Mouse (Mus musculus) cerebellum, adult 18-20 months (tissue): ENCODE results near the gene Btn1a1.

Experiments used
- DNase-seq, 2 experiments: peaks; one replicate each; pipeline ENCODE4 v3.0.0; 2021

Gene Btn1a1

DNA sequence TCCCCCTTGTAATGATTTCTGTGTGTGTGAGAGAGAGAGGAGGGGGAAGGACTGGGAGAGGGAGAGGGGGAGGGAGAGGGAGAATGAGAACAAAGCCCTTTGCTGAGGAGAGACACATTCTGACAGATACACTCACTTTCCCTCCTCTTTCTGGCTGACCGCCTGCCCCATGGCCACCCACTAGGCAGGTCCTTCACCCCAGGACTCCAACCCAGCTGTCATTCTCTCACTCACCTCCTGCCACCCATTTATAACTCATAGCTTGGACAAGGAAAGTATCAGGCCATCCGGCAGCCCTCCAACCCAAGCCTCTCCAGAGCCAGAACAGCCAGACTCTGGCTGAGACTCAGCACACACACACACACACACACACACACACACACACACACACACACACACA, 10.0 kb upstream of the Btn1a1 start:
- no peak for DNase-seq

DNA sequence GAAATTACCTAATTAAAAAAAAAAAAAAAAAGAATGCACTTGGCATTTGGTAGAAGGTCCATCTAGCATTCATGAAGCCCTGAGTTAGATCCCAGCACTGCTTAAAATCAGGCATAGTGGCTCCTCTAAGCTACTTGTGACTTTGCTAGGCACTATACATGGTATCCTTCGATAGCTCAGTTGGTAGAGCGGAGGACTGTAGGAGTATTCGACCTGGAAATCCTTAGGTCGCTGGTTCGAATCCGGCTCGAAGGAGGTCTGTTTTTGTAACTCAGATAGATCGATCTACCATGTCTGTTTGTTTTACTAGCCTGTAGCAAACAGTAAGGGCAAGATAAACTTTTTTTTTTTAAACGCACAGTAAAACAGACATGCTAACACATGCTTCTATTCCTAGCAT, 1.2 kb upstream of the Btn1a1 start:
- DNase-seq, result peak; percentile 58 to 70

DNA sequence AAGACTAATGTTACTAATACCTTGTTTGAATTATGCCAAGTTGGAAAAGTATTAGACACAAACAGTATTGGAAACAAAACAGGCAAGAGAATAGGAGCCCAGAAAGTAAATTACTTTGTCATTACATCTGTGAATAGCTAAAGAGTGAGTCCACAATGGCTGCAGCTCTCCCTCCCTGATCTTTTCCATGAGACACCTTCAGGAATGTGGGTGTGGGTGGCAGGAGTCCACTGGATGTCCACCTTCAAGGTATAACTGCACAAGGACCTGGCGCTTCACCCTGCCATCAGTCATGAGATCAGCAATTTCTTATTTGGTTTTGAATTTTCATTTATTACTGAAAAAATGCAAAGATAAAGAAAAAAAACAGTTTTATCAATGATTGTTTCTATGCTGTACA, 605 bp upstream of the Btn1a1 start:
- no peak for DNase-seq

DNA sequence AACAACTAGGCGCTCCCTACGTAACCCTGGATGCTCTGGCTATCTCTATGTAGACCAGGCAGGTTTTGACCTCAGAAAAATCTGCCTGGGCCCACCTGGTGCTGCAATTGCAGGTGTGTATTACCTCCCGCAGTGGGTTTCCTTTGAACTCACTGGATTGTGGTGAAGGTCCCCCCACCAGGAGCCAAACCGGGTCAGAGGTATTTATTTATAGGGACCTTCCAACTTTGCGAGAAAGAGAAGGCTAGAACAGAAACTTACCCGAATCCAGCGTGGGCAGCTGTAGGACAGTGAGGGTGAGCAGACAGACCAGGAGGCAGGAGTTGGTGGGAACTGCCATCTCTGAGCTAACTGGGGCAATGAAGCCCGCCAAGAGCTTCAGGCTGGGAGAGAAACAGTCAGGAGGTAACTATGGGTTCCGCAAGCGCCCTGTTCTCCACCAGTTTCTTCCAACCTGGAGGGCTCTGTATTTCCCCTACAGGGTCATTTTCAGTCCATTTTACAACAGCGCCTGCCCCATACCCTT, 797 bp downstream of the Btn1a1 start:
- no peak for DNase-seq

DNA sequence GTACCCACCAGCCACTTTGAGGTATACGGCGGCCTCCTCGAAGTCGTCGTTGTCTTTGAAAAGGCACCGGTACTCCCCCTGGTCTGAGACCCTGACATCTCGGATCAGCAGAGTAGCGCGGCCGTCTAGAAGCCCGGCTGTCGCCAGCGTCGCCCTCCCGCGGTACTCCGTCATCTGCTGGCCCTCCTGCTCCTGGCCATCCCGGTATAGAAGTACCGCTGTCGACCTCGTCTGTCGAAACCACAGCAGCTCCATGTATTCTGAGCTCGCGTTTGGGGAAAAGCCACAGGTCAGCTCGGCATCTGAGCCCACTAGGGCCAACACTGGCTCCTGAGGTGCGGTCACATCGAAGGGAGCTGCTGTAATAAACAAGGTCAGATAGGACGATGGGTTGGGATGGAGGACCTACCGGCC, 1.5 kb downstream of the Btn1a1 start:
- DNase-seq, result peak; percentile 63 to 66

DNA sequence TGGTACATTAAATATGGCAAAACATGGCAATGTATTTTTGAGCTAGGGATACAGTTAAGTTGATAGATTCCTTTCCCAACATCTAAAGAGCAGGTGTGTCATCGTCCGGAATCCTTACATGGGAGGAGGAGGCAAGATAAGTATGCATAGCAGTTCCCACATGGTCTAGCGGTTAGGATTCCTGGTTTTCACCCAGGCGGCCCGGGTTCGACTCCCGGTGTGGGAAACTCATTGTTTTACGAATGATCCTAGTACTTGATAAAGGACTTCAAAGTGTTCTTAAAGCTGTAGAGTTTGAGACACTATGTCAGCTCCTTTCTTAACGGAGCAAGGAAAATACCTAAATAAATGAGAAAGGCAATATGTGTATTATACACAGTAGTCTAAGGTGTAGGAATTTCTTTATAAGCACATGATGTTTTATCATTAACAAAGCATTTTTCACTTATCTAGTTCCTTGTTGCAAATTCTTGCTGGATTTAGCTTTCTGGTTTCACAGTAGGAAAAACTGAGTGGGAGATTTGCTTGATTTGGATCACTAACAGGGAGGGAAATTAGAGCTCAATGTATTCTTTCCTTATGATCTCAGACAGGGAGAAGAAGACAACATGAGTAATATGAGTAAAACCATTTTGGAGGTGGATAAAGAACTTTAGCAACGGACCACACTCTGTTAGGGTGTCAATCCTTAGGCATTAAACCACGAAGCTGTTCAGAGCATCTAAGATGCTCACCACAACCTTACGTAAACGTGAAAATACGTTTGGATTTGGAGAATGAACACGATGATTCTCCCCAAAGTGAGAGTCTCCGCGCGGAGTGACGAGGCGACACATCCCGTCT, 2.1 kb downstream of the Btn1a1 start:
- DNase-seq, result peak; percentile 78 to 87

DNA sequence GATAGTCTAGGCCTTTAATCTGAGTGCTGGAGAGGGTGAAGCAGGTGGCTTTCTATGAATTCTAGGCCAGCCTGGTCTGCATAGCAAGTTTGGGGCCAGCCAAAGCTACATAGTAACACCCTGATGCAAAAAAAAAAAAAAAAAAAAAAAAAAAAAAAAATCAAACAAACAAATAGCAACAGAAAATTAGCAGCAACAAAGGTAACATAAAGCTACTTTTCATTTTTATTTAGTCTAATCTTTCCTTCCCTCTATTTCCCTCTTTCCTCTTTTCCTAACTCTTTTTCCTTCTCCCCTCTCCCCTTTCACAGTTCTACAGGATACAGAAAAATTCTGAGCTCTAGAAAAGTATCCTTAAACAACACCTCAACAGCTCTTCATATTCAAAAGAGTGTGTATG, 3.0 kb downstream of the Btn1a1 start:
- no peak for DNase-seq

DNA sequence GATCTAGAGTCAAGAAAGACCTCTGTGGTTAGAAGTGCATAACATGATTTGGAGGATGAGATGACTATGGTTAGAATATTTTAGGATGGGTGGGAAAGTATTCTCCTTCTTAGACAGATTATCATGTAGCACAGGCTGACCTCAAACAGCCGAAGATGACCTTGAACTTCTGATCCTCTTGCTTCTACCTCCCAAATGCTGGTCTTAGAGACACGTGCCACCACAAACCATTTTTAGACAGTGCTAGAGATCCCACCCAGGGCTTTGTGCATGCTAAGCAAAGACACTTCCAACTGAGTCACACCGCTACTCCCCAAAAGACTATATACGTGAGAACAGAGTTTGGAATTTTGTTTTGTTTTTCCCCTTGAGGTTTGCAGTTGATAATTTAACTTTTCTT, 3.6 kb downstream of the Btn1a1 start:
- DNase-seq, result no peak

DNA sequence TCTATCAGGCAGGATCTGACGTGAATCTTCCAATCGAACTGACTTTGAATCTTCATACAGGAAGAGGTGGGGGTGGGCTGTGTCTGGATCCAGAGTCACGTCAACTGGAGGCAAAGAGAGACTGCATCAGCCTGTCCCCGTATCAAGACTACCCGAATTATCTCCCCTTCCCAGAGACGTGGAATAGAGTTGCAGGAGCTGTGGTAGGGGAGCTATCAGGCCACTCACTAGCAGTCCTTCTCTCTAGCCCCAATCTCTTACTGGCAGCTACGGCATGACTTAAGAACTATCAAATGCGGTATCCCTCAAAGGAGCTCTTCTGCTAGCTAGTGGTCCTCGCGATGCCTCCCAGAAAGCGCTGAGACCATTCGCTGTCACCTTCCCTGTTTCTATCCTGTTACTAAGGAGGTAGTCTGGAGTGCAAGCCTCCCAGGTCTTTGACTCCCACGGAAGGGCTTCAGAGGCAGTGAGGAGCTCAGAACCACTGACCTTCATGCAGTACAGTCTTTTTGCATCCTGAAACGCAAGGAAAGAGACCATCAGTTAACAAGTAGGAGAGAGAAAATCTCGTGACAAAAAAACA, 6.3 kb downstream of the Btn1a1 start:
- no peak for DNase-seq

DNA sequence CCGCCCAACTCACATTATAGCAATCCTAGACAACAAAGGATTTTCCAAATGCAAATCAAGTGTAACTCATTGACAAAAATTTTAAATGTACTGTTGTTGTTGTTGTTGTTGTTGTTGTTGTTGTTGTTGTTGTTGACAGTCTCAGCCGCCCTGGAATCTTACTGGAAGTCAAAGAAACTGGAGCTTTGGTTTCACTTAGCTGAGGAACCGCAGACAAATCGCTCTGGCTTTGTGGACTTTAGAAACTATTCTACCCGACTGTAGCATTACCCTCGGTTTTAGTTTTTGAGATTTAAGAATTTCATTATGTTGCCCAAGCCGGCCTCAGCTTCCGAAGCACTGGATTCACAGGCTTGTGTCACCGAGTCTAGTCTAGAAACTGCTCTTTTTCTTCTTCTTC, 11.8 kb downstream of the Btn1a1 start:
- DNase-seq, result no peak

DNA sequence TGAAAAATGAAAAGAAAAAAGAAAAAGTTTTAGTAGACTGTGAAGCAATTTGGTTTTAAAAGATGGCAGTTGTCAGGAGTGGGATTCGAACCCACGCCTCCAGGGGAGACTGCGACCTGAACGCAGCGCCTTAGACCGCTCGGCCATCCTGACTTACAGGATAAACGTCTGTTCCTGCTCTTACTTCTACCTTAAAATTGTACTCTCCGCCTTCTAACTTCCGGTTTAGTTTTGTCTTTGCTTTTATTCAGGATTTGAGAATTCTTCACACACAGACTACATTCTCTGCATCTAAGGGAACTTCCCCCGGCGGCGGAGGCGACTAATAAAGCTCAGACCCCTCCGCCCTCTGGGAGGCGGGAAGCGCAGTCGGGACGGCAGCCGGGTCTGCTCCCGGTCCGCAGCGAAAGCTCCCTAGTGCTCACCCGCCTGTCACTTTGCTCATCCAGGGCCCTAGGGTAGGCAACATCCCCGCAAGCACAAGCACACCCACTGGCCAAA, 12.3 kb downstream of the Btn1a1 start:
- DNase-seq, result peak; percentile 65 to 81

DNA sequence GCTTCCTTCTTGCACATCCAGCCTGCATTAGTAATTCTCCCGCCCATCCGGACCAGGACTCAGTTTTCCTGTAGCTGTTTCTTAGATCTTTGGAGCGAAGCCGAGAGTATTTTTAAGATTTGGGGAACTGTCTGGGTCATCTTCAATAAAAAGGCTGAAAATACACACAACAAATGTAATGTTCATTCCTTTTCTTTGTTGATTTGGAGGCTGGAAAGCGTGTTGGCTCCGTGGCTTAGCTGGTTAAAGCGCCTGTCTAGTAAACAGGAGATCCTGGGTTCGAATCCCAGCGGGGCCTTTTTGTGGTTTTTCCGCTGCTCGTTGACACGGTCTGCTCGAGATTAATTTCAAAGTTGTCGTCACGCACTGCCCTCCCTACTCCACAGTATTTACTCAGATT, 15.3 kb downstream of the Btn1a1 start:
- DNase-seq, result peak; percentile 87 to 91

DNA sequence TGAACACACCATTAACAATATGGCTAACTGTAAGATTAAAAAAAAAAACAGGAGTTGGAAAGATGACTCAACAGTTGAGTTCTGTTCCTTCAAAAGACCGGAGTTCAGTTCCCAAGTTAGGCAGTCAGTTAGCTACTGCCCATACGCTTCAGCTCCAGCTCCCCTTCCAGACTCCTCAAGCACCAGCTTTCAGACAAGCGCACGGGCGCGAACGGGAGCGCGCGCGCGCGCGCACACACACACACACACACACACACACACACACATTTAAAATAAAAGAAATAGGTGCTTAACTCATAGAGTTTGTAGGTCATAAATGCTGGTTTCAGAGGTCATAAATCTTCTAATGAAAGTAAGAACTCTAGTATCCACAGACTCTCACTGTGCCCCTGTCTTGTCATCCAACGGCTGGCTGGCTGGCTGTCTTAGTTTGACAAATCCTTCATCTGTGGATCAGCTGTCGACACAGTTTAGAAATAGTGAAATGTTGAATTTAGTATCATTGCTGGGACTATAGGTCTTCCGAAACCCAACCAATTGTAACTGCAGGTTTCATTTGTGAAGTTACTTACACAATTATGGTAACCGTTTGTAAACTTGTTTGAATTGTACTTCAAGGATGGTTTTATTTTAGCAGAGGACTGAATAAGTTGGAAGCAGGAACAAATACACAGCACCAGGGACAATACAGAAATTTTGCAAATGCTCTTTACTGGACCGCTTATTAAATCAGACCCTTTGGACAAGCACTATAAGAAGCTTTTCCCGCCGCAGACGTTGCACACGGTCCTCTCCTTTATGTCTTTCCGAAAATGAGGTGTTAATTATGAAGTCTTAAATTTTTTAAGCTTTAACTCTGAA, 16.2 kb downstream of the Btn1a1 start:
- peak; percentile 67 to 74 for DNase-seq

DNA sequence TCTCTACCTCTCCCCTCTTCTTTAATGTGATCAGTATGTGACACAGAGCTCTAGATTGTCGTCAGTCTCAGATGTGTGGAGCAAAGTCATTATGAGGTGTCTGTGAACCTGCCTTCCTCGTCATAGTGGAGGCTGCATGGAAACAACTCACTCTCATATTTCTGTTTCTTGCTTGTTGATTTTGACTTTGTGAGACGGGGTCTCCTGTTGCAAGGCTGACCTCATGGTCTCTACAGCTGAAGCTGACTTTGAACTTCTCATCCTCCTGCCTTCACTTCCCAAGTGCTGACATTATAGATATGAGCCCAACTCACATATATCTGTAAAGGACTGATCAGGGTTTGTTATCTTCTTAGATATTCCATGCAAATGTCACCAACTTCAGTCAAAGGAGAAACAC, 16.9 kb downstream of the Btn1a1 start:
- DNase-seq, result no peak

DNA sequence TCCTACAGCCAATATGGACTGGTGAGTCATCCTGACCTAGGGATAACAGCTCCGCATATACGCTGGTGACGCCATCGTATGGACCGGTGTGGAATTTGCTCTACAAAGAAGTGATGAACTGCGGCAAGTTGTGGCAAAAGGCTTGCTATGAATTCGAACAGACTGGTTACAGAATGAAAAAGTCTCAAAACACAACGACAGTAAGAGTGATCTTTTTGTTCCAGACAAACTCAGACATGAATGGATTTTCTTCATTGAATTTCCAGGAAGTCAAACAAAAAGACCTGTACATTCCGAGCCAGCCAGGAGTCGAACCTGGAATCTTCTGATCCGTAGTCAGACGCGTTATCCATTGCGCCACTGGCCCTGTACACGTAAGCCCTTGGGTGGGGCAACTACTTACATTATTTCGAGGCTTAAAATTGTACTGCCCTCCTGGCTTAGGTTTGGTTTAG, 19.2 kb downstream of the Btn1a1 start:
- peak; percentile 77 to 92 for DNase-seq

DNA sequence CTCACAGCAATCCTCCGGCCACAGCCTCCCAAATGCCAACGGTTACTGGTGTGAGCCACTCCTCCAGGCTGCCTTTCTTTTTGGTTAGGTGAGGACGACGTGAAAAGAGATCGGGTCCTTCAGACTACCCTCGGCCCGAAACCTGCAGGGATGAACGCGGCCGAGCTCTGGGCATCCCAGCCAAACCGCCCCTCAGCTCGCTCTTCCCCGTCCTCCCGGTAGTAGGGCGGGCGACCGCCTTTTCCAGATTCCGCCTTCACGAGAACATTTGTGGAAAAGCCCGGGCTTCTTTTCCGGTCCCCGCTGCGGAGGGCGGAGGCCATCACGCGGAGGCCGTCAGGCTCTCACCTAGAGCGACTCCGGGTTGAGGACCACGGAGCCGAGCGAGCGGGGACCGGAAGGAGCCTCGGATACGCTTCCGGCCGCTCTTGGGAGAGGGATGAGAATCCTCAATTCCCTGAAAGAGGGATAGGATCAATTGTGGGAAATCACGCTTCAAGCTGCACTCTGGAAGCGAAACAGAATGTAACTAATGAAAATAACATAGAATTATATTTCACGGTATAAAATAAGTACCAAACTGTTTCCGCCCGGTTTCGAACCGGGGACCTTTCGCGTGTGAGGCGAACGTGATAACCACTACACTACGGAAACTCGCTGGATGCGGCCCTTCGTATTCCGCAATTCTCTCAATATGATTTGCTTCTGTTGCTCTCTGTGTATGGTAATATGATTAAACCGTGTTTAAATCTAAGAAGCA, 20.0 kb downstream of the Btn1a1 start:
- peak; percentile 82 to 93 for DNase-seq

DNA sequence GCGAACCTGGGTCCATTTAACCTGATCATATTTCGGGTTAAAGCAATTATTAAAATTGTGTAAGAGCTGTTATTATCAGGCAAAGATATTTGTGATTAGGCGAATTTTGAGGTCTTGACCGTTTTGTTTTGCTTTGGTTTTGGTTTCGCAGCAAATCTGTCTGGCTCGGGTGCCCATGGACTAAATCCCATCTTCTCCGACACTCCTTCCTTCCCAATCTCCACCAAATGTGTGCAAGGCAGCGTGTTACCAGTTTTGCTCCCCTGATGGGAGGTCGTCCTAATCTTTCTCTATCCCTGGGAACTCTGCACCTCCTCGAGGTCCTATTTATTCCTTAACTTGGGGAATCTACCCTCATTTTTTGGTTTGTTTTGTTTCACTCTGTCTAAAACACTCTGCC, 20.5 kb downstream of the Btn1a1 start:
- DNase-seq, result no peak

DNA sequence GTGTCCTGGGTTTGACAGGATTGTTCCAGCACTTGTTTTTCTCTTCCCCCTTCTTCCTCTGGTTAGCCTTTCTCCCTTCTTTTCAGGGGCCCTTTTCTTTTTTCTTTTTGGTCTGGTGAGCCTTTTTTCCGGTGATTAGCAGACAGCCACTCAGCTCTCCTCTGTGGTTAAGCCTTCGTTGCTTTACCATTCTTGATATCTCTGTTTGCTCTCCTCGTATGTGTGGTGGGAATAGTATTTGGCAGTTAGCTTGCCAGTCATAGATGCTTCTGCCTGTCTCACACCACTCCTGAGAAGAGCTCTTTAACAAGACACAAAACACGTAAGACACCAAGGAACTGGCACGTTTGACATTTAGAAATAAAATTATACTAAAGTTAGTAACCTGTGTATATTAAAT, 21.2 kb downstream of the Btn1a1 start:
- DNase-seq, result no peak

DNA sequence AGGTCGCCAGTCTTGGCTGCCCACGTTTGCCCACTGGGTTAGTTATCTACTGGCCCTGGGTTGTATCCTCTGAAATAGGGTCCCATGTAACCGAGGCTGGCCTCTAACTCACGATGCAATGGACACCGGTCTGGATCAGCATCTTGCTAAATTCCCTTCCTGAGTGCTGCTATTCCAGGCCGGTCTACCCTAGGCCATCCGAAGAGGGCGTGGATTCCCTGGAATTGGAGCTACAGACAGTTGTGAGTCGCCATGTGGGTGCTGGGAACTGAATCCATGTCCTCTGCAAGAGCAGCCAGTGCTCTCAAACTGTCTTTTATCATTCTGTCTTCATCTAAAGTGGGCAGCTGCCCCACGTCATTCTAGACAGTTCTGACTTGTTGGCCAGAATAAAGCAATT, 25.8 kb downstream of the Btn1a1 start:
- DNase-seq, result no peak

DNA sequence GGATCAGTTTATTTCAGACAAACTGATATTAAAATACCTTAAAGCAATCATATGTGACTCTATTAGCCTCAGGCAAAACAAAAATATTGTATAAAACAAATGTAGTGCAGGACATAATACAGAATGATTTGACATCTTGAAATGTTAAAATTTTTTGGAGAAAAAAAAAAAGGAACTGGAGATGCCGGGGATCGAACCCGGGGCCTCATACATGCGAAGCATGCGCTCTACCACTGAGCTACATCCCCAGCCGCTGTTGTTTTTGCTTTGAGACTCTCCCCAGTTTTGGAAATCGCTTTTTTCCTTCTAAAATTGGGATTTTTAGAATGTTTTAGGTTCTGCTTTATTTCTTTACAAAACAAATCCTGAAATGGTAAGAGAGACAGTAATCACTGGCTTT, 27.2 kb downstream of the Btn1a1 start:
- peak; percentile 32 to 69 for DNase-seq

DNA sequence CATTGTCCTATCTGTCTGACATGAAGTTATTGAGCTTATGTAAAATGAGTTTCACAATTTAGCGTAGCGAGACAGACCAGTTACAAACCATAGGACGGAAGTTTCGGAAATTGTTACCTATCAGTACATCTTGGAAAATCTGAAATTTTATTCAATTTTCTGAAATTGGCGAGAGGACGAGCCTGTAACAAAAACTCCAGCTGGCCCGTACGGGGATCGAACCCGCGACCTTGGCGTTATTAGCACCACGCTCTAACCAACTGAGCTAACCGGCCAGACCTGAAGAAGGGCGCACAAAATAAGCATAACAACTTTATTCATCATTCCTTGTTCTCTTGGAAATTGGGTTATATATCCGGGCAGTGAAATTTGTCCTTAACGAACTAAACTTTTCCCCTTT, 27.8 kb downstream of the Btn1a1 start:
- peak; percentile 85 to 95 for DNase-seq
